Mouse (Mus musculus) forebrain, embryonic 13.5 days (tissue): ENCODE measurements around the gene Tppp. TPM values are rescaled to one million over a fixed set of nuclear protein-coding genes. Genes with fewer than 3 reads are reported as not detected.

ENCODE experiments used
- ATAC-seq: fragments of 200-750 bp; cut with Nextera tagmentation; 2 replicates; pipeline ENCODE4 v1.8.0; 2017
- H3K27ac ChIP-seq: fragments of 300-500 bp; sonication (generic); 2 replicates; pipeline ENCODE4 v1.5.1; 2015; ENCODE audit warnings: inconsistent platforms, mild to moderate bottlenecking, moderate library complexity
- H3K27me3 ChIP-seq: fragments of 300-500 bp; sonication (generic); 2 replicates; pipeline ENCODE4 v1.6.1; 2015; ENCODE audit warnings: mild to moderate bottlenecking, inconsistent platforms
- H3K36me3 ChIP-seq: fragments of 300-500 bp; sonication (generic); 2 replicates; pipeline ENCODE4 v1.6.1; 2015; ENCODE audit warnings: mild to moderate bottlenecking, inconsistent platforms; ENCODE audit not compliant: poor library complexity, severe bottlenecking
- H3K4me1 ChIP-seq: fragments of 300-500 bp; sonication (generic); 2 replicates; pipeline ENCODE4 v1.6.1; 2015; ENCODE audit warnings: inconsistent platforms
- H3K4me2 ChIP-seq: fragments of 300-500 bp; sonication (generic); 2 replicates; pipeline ENCODE4 v1.6.1; 2015; ENCODE audit warnings: inconsistent platforms, mild to moderate bottlenecking, moderate library complexity
- H3K4me3 ChIP-seq: fragments of 300-500 bp; sonication (generic); 2 replicates; pipeline ENCODE4 v1.5.1; 2015; ENCODE audit warnings: mild to moderate bottlenecking, inconsistent platforms
- H3K9ac ChIP-seq: fragments of 300-500 bp; sonication (generic); 2 replicates; pipeline ENCODE4 v1.6.1; 2015; ENCODE audit warnings: mild to moderate bottlenecking, inconsistent platforms
- H3K9me3 ChIP-seq: fragments of 300-500 bp; sonication (generic); replicated peaks from 2 replicates; pipeline ENCODE4 v1.6.1; 2016; ENCODE audit warnings: inconsistent platforms
- WGBS: fragments of 180-500 bp; shearing (Covaris S2); methylation state at CpG from one replicate; pipeline ENCODE4 v1.1.7; 2015; 5-methylcytosine and 5-hydroxymethylcytosine counted together
- polyA plus RNA-seq: library from polyadenylated mRNA; unstranded; fragments of >200 nt; fragmentation: Nextera tagmentation; extraction: Ambion mirVana; gene quantifications from 2 replicates; pipeline ENCODE4 v1.2.1, GENCODE M21; 2015

The Tppp gene
- polyA plus RNA-seq: 3.7 and 5.1 TPM in 2 replicates

DNA sequence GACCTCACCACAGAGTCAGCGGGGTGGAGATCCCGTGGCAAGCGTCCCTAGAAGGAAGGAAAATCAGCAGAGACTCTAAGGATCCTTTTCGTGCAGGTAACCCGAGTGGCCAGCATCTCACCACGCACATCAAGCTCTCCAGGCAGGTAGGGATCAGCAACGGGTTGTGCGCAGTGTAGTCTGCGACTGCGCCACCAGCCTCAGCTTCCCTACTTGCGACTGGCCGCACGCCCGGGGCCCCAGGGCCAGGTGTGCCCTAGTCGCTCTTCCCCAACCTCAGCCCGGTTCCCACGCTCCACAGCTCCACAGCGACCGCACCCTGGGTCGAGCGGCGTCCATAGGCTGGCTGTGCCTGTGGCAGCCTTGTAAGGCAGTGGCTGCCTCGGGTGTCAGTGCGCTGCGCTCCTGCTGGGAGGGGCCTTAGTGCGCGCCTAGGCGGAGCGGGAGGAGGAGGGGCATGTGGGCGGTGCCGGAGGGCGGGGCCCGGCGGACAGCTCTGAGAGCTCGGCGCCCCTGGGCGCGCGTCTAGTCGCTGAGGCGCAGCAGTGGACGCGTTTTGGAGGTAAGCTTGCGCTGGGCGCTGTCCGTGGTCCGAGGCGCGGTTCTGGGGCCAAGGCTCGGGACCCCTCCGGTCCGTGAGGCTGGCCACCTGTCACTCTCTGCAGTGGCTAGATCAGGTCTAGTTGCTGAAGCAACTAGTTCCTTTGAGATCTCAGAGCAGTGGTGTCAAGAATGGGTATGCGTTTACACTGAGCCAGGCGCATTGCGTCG, at the start of gene Tppp:
TSS of gene Tppp (plus strand) at position 460 of the 771 bp plus-strand sequence.
- under 1% methylated on average over 56 of the region's 56 CpGs for WGBS
- peak; percentile 94 for ATAC-seq
- Histone ChIP-seq H3K36me3 (no peaks in the 10 kb centered on the region), H3K27me3 (peaks cover 17% of the 10 kb centered on the region), H3K4me1 (peaks cover 8% of the 10 kb centered on the region; the same call in 1 of the 2 replicates), H3K4me2 (peak within 1 kb of the TSS; percentile 99), H3K9ac (peak within 1 kb of the TSS; percentile 65), H3K4me3 (peak within 1 kb of the TSS; percentile 62), H3K9me3 (no peaks in the 10 kb centered on the region), H3K27ac (peak within 1 kb of the TSS; percentile 48; the same call in 1 of the 2 replicates)

DNA sequence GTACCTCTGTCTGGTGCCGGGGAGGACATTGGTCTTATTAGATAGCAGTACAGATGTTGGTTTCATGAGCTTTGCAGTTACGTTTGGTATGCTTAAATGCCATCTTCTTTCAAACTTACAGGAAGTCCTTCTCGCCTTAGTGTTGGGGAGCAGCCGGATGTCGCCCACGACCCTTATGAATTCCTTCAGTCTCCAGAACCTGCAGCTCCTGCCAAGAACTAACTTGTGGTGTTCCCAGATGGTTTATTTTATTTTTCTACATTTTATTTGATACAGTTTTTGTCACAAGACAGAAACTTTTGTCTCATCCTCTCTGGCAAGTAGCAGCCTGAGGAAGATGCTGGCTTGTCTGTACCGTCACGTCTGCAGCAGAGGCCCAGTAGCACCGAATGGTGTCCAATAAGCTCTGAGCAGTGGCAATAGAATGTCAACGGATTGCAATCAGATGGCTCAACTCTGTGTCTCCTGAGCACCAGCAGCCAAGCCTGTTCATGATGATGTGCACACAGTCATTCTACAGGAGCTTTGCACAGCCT, 49.0 kb upstream of the Tppp start:
- Histone ChIP-seq H3K27me3 (no peaks in the 10 kb centered on the region), H3K36me3 (peaks cover 76% of the 10 kb centered on the region), H3K4me1 (no peaks in the 10 kb centered on the region), H3K4me3 (no peak overlapping the region), H3K9ac (no peak overlapping the region), H3K4me2 (no peak overlapping the region), H3K27ac (no peak overlapping the region), H3K9me3 (no peaks in the 10 kb centered on the region)
- ATAC-seq: no peak
- WGBS: 93% methylated on average over 10 of the region's 10 CpGs

- Histone ChIP-seq H3K9me3 (no peaks in the 10 kb centered on the region), H3K36me3 (peaks cover 67% of the 10 kb centered on the region), H3K4me1 (no peaks in the 10 kb centered on the region), H3K4me2 (no peak overlapping the region), H3K4me3 (no peak overlapping the region), H3K27ac (no peak overlapping the region), H3K27me3 (no peaks in the 10 kb centered on the region), H3K9ac (no peak overlapping the region)
- WGBS: 72% methylated on average over 4 of the region's 4 CpGs
- no peak for ATAC-seq
These were observed 48.0 kb upstream of the Tppp start for GRCm38 (mm10) chr13:73961177-73961576.

DNA sequence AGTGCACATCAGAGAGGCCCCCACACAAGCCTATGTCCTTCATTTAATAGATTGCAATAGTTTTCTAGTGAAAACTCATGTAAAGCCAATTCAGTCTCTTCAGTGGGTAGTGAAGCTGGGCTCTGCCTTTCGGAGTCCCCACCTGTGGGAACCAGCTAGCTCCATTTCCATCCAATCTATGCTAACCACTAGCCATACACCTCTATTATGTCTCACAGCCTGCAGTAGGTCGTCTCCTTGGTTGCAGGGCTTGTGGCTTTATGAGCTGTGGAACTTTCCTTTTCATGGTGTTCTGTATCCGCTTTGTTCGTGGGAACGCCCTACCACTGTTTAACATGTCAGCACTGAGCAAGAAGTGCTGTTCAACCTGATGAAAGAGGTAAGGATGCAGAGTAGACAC, 45.7 kb upstream of the Tppp start, which contains the start of gene Zdhhc11:
TSS of gene Zdhhc11 (plus strand) at position 301 of the 400 bp plus-strand sequence.
- no peak within 1 kb of the TSS for H3K4me3 ChIP-seq
- H3K4me1 ChIP-seq: no peaks in the 10 kb centered on the region
- H3K36me3 ChIP-seq: peaks cover 45% of the 10 kb centered on the region
- H3K9ac ChIP-seq: no peak within 1 kb of the TSS
- WGBS: 90% methylated on average over 5 of the region's 5 CpGs
- H3K9me3 ChIP-seq: no peaks in the 10 kb centered on the region
- H3K4me2 ChIP-seq: no peak within 1 kb of the TSS
- H3K27ac ChIP-seq: no peak within 1 kb of the TSS
- ATAC-seq: no peak
- no peaks in the 10 kb centered on the region for H3K27me3 ChIP-seq

GRCm38 (mm10) chr13:73970545-73971448, 38.4 kb upstream of the Tppp start:
- 39% methylated on average over 12 of the region's 12 CpGs for WGBS
- no peaks in the 10 kb centered on the region for H3K36me3 ChIP-seq
- peak; percentile 90 for ATAC-seq
- no peaks in the 10 kb centered on the region for H3K9me3 ChIP-seq
- H3K4me2 ChIP-seq: no peak overlapping the region
- no peaks in the 10 kb centered on the region for H3K4me1 ChIP-seq
- H3K27ac ChIP-seq: no peak overlapping the region
- H3K27me3 ChIP-seq: no peaks in the 10 kb centered on the region
- H3K9ac ChIP-seq: no peak overlapping the region
- H3K4me3 ChIP-seq: no peak overlapping the region

DNA sequence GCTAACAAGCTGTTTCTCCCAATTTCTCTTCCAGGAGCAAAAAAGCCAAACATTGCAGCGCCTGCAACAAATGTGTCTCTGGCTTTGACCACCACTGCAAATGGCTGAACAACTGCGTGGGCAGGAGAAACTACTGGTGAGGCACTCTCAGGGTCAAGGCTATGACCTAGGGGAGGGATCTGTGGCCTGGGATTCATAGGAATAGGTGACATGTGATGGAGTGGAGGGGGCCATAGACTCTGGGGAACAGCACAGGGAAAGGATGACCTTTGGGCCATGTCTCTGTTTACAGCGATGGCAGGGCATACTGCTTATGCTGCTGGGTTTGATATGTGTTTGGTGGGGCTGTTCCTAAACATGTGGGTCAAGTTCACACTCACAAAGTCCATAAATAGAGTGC, 34.7 kb upstream of the Tppp start:
- Histone ChIP-seq H3K4me3 (no peak overlapping the region), H3K9me3 (no peaks in the 10 kb centered on the region), H3K27me3 (no peaks in the 10 kb centered on the region), H3K27ac (no peak overlapping the region), H3K36me3 (no peaks in the 10 kb centered on the region), H3K9ac (no peak overlapping the region), H3K4me2 (no peak overlapping the region), H3K4me1 (no peaks in the 10 kb centered on the region)
- no peak for ATAC-seq
- WGBS: 94% methylated on average over 3 of the region's 3 CpGs

- H3K36me3 ChIP-seq: no peaks in the 10 kb centered on the region
- no peak overlapping the region for H3K9ac ChIP-seq
- no peak for ATAC-seq
- no peak overlapping the region for H3K27ac ChIP-seq
- no peaks in the 10 kb centered on the region for H3K4me1 ChIP-seq
- H3K4me2 ChIP-seq: no peak overlapping the region
- H3K4me3 ChIP-seq: no peak overlapping the region
- H3K9me3 ChIP-seq: no peaks in the 10 kb centered on the region
- H3K27me3 ChIP-seq: no peaks in the 10 kb centered on the region
- WGBS: 89% methylated on average over 5 of the region's 5 CpGs
These were observed 32.3 kb upstream of the Tppp start for GRCm38 (mm10) chr13:73976935-73977334.

DNA sequence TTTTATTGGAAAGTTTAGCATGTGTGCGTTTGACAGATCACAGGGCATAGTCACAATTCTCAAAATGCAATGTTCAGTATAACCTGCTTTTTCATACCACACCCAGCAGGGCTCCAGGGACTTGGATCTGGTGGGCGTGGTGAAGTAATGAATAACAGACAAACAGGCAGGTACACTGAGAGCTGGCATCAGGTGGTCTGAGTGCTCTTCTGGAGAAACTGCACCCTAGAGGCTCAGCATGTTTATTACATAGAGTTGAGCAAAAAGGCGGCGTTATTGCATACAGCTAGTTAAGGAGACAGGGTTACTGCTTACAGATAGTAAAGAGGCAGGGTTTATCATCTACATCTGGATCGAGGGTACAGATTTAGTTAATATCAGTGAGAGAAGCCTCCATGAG, 18.9 kb upstream of the Tppp start:
- Histone ChIP-seq H3K27me3 (no peaks in the 10 kb centered on the region), H3K9ac (no peak overlapping the region), H3K36me3 (no peaks in the 10 kb centered on the region), H3K4me2 (no peak overlapping the region), H3K9me3 (no peaks in the 10 kb centered on the region), H3K4me1 (no peaks in the 10 kb centered on the region), H3K4me3 (no peak overlapping the region), H3K27ac (no peak overlapping the region)
- ATAC-seq: no peak
- WGBS: 84% methylated on average over 5 of the region's 5 CpGs

GRCm38 (mm10) chr13:73990761-73991160, 18.4 kb upstream of the Tppp start:
- Histone ChIP-seq H3K4me1 (no peaks in the 10 kb centered on the region), H3K9me3 (no peaks in the 10 kb centered on the region), H3K27me3 (no peaks in the 10 kb centered on the region), H3K9ac (no peak overlapping the region), H3K4me2 (no peak overlapping the region), H3K4me3 (no peak overlapping the region), H3K27ac (no peak overlapping the region), H3K36me3 (no peaks in the 10 kb centered on the region)
- ATAC-seq: no peak
- 68% methylated on average over 2 of the region's 2 CpGs for WGBS

GRCm38 (mm10) chr13:73991267-73991666, 17.9 kb upstream of the Tppp start:
- WGBS: 85% methylated on average over 5 of the region's 5 CpGs
- Histone ChIP-seq H3K27ac (no peak overlapping the region), H3K4me1 (no peaks in the 10 kb centered on the region), H3K4me3 (no peak overlapping the region), H3K36me3 (no peaks in the 10 kb centered on the region), H3K27me3 (no peaks in the 10 kb centered on the region), H3K9ac (no peak overlapping the region), H3K9me3 (no peaks in the 10 kb centered on the region), H3K4me2 (no peak overlapping the region)
- ATAC-seq: no peak

- H3K4me2 ChIP-seq: no peak overlapping the region
- WGBS: 90% methylated on average over 4 of the region's 4 CpGs
- H3K36me3 ChIP-seq: no peaks in the 10 kb centered on the region
- no peak overlapping the region for H3K27ac ChIP-seq
- H3K27me3 ChIP-seq: no peaks in the 10 kb centered on the region
- no peak overlapping the region for H3K9ac ChIP-seq
- no peaks in the 10 kb centered on the region for H3K4me1 ChIP-seq
- H3K4me3 ChIP-seq: no peak overlapping the region
- no peak for ATAC-seq
- H3K9me3 ChIP-seq: no peaks in the 10 kb centered on the region
These were observed 12.8 kb upstream of the Tppp start for GRCm38 (mm10) chr13:73996456-73996855.

DNA sequence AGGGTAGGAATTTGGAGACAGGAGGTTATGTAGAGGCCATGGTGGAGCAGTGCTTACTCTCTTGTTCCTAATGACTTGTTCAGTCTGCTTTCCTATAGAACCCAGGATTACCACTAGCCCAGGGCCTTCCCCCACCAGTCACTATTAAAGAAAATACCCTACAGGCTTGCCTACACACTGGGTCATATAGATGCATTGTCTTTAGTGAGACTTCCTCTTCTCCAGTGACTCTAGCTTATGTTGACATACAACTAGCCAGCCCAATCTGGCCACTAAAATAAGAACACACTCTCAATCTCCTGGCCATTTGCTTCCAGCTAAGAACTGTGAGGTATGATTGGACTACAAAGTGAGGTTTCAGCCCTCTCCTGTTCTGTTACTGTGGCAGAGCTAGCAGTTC, 8.7 kb upstream of the Tppp start:
- H3K4me1 ChIP-seq: no peaks in the 10 kb centered on the region
- H3K27me3 ChIP-seq: no peaks in the 10 kb centered on the region
- no peak for ATAC-seq
- H3K9me3 ChIP-seq: no peaks in the 10 kb centered on the region
- no peak overlapping the region for H3K27ac ChIP-seq
- H3K4me3 ChIP-seq: no peak overlapping the region
- H3K36me3 ChIP-seq: no peaks in the 10 kb centered on the region
- H3K4me2 ChIP-seq: no peak overlapping the region
- H3K9ac ChIP-seq: no peak overlapping the region
